Mouse (Mus musculus) testis, adult 2 months (tissue): Measurements from ENCODE around the gene Cxcl17.

Experiments used
- CTCF ChIP-seq: fragments of 200-500 bp; IDR thresholded peaks from 2 replicates; pipeline ENCODE4 v1.5.1; 2012; ENCODE audit warnings: low read depth, mild to moderate bottlenecking, inconsistent platforms, low read length, moderate library complexity; ENCODE audit not compliant: control insufficient read depth, insufficient read depth, insufficient replicate concordance
- POLR2A ChIP-seq: fragments of 200-500 bp; IDR thresholded peaks from 2 replicates; pipeline ENCODE4 v1.6.1; 2012; ENCODE audit warnings: low read depth, mild to moderate bottlenecking, inconsistent platforms, low read length, moderate library complexity; ENCODE audit not compliant: control insufficient read depth

DNA sequence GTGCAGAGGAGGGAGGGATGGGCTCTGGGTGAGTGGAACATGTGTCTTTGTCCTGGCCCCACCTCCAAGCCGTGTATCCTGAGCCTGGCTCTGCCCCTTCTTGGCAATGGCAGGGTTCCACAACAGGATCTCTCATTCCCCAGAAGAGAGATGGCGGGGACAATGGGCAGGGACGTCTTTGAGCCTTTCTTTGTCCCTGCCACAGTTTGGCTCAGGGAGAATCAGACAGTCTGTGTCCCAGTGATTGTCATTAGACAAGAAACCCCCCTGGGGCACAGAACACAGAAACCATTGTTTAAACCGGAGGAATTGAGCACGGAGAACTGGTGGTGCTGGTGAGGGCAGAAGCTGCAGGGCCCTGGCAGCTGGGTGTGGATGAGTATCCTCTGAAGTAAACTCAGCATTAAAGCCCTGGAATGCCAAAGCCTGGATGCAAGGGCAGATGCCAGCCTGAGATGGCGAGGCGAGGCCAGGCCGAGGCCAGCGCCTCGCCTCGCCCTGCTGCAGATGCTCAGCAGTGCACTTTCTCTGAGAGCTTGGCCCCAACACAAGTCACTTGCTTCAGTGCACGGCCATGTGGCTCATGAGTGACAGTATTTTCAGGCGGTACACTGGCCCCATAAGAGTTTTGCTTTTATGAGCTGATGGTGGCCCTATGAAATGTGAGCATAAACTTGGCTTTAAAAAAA is 46.6 kb downstream of the Cxcl17 start:
- TF ChIP-seq CTCF (no peak), POLR2A (no peak)
